Mouse (Mus musculus): Measurements from ENCODE around the gene Ggta1. TPM values are rescaled to one million over a fixed set of nuclear protein-coding genes. Genes with fewer than 3 reads are reported as not detected.

Ggta1 gene
- polyA plus RNA-seq, 1 experiment, result 16.5 TPM

- DNase-seq (ENCODE audit: low spot score), result no peak
Measured at GRCm38 (mm10) chr2:35400739-35401138, 62.3 kb downstream of the Ggta1 start.

GRCm38 (mm10) chr2:35398184-35398828 is 64.7 kb downstream of the Ggta1 start:
- DNase-seq (ENCODE audit: low spot score), result peak; percentile 23

- no peak for DNase-seq (ENCODE audit: low spot score)
Measured at GRCm38 (mm10) chr2:35397590-35398173, 65.3 kb downstream of the Ggta1 start.

GRCm38 (mm10) chr2:35397096-35397495 is 65.9 kb downstream of the Ggta1 start, which contains the start of gene 4930402F06Rik:
Gene 4930402F06Rik (minus strand): TSS chr2:35397175.
- DNase-seq (ENCODE audit: low spot score), result no peak

- DNase-seq (ENCODE audit: low spot score), result no peak
Measured at GRCm38 (mm10) chr2:35385441-35385871, 77.6 kb downstream of the Ggta1 start.

- no peak for DNase-seq (ENCODE audit: low spot score)
Measured at GRCm38 (mm10) chr2:35379306-35379705, 83.7 kb downstream of the Ggta1 start.

- no peak for DNase-seq (ENCODE audit: low spot score)
Measured at GRCm38 (mm10) chr2:35377600-35377999, 85.4 kb downstream of the Ggta1 start.

- no peak for DNase-seq (ENCODE audit: low spot score)
Measured at GRCm38 (mm10) chr2:35373003-35373402, 90.0 kb downstream of the Ggta1 start.

GRCm38 (mm10) chr2:35370686-35371085 is 92.3 kb downstream of the Ggta1 start:
- DNase-seq (ENCODE audit: low spot score), result no peak

GRCm38 (mm10) chr2:35367629-35368028 is 95.4 kb downstream of the Ggta1 start, which contains the start of gene 4930568D16Rik:
Gene 4930568D16Rik (minus strand): TSS chr2:35367729.
- DNase-seq (ENCODE audit: low spot score), result no peak

Other genes starting within 250 kb of the Ggta1 start
- gene Gsn, start 206.9 kb downstream of the Ggta1 start, polyA plus RNA-seq (2012; rRNA removed), result 4,184 and 4,255 TPM in 2 replicates
- 67.9 and 82.5 TPM in 2 replicates for gene Stom, start 126.3 kb downstream of the Ggta1 start, polyA plus RNA-seq (2012; rRNA removed)
- gene 4930568D16Rik, start 95.5 kb downstream of the Ggta1 start, polyA plus RNA-seq (2012; rRNA removed), result not detected in 2 replicates
- not detected in 2 replicates for gene 4930402F06Rik, start 66.1 kb downstream of the Ggta1 start, polyA plus RNA-seq (2012; rRNA removed)
- gene Dab2ip, start 95.0 kb upstream of the Ggta1 start, polyA plus RNA-seq (2012; rRNA removed), result 65.2 and 77.8 TPM in 2 replicates